Mouse (Mus musculus) ES-Bruce4 (cell line): ENCODE data around the gene Uqcr11.

Source experiments
- CTCF ChIP-seq: IDR thresholded peaks from one replicate; pipeline ENCODE4 v1.8.1; 2011; ENCODE audit warnings: low read depth, low read length
- POLR2A ChIP-seq: IDR thresholded peaks from one replicate; pipeline ENCODE4 v1.8.1; 2011; ENCODE audit warnings: low read length; ENCODE audit not compliant: insufficient read depth

DNA sequence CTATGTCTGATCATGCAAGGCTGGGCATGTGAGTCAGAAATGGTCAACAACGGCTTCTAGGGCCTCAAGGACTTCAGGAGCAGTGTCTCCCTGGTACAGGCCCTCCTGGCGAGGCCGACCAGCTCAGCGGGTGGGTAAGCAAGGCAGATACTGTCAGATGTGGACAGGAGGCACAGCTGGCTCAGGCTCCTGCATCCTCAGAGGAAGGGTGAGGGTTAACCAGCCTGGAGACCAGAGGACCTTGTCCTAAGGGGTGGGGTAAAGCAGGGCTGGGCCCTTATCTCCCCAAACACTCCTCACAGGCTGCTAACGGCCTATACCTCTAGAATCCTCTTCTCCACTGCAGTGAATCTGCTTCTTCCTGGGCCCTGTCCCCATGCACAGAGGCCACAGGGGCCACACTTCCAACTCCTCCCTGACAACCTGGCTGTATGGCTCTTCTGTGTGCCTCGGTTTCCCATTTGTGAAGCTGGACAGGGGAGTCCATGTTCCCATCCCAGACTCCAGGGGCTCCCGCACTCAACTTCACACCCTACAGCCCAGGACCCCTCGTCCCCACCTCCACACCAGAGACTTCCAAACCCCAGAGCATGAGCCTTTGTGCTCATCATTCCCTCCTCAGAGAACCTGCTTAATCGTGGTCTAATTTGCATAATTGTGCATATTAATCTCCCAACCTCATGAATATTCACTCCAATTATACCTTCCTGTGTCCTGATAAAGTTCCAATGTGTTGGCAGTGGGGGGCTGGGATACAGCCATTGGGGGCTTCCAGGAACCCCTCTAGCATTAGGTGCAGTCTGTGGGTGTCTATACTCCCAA, 15.2 kb upstream of the Uqcr11 start:
- TF ChIP-seq POLR2A (no peak), CTCF (no peak)
